Mouse (Mus musculus) intestine, postnatal 0 days (tissue): ENCODE results near the gene Tcf7l1. TPM values are rescaled to one million over a fixed set of nuclear protein-coding genes. Genes with fewer than 3 reads are reported as not detected.

Experiments used
- ATAC-seq: fragments of 200-750 bp; cut with Nextera tagmentation; 2 replicates; pipeline ENCODE4 v1.8.0; 2017; ENCODE audit warnings: mild to moderate bottlenecking, moderate TSS enrichment, moderate library complexity
- H3K27ac ChIP-seq: fragments of 300-500 bp; sonication (generic); 2 replicates; pipeline ENCODE4 v1.5.1; 2014; ENCODE audit warnings: mild to moderate bottlenecking, low read depth, low read length, moderate library complexity
- H3K27me3 ChIP-seq: fragments of 300-500 bp; sonication (generic); replicated peaks from 2 replicates; pipeline ENCODE4 v1.6.1; 2014; ENCODE audit warnings: low read length, mixed read lengths; ENCODE audit not compliant: control insufficient read depth, insufficient read depth
- H3K36me3 ChIP-seq: fragments of 300-500 bp; sonication (generic); 2 replicates; pipeline ENCODE4 v1.6.1; 2014; ENCODE audit warnings: mild to moderate bottlenecking, moderate library complexity; ENCODE audit not compliant: control insufficient read depth, insufficient read depth
- H3K4me1 ChIP-seq: fragments of 300-500 bp; sonication (generic); replicated peaks from 2 replicates; pipeline ENCODE4 v1.6.1; 2014; ENCODE audit warnings: antibody characterized with exemption, low read length, mixed read lengths; ENCODE audit not compliant: control insufficient read depth, insufficient read depth
- H3K4me2 ChIP-seq: fragments of 300-500 bp; sonication (generic); replicated peaks from 2 replicates; pipeline ENCODE4 v1.6.1; 2014; ENCODE audit warnings: low read depth, mild to moderate bottlenecking, moderate library complexity
- H3K4me3 ChIP-seq: fragments of 300-500 bp; sonication (generic); 2 replicates; pipeline ENCODE4 v1.5.1; 2014; ENCODE audit warnings: low read depth, low read length
- H3K9ac ChIP-seq: fragments of 300-500 bp; sonication (generic); 2 replicates; pipeline ENCODE4 v1.6.1; 2014; ENCODE audit warnings: mild to moderate bottlenecking, low read depth, low read length
- H3K9me3 ChIP-seq: fragments of 300-500 bp; sonication (generic); 2 replicates; pipeline ENCODE4 v1.6.1; 2016; ENCODE audit warnings: mixed run types; ENCODE audit not compliant: control insufficient read depth
- CTCF ChIP-seq: sonication (generic); IDR thresholded peaks from 2 replicates; pipeline ENCODE4 v1.5.1; 2016; ENCODE audit warnings: low read depth, mild to moderate bottlenecking, control low read depth, antibody characterized with exemption, moderate library complexity
- WGBS: fragments of 180-500 bp; shearing (Covaris S2); extraction: QIAGEN DNeasy Blood & Tissue Kit; methylation state at CpG from one replicate; pipeline ENCODE4 v1.1.7; 2014; 5-methylcytosine and 5-hydroxymethylcytosine counted together
- polyA plus RNA-seq: library from polyadenylated mRNA; unstranded; fragments of >200 nt; fragmentation: Nextera tagmentation; extraction: Ambion mirVana; gene quantifications from 2 replicates; pipeline ENCODE4 v1.2.1, GENCODE M21; 2015

The Tcf7l1 gene
- polyA plus RNA-seq, 1 experiment from 2014 or later, result 6.8 TPM

DNA sequence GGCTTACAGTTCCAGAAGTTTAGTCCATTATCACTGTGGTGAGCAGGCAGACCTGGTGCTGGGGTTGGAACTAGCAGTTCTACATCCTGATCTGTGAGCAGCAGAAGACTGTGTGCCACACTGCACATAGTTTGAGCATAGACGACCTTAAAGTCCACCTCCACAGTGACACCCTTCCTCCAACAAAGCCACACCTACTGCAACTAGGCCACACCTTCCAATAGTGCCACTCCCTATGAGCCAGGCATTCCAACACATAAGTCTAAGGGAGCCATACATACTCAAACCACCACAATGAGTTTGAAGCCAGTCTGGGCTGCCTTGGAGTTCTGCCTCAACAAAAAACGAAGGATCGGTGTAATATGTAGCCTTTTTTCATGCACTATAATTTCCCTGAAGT lies 55.7 kb downstream of the Tcf7l1 start:
- no peaks in the 10 kb centered on the region for H3K9me3 ChIP-seq
- no peaks in the 10 kb centered on the region for H3K4me1 ChIP-seq
- no peak for ATAC-seq
- no peaks in the 10 kb centered on the region; the same call in 1 of the 2 replicates for H3K36me3 ChIP-seq
- TF ChIP-seq CTCF, result no peak
- H3K4me2 ChIP-seq, result no peak overlapping the region
- 81% methylated on average over 3 of the region's 3 CpGs for WGBS
- H3K4me3 ChIP-seq, result no peak overlapping the region
- H3K27ac ChIP-seq, result no peak overlapping the region
- no peak overlapping the region for H3K9ac ChIP-seq
- no peaks in the 10 kb centered on the region for H3K27me3 ChIP-seq

DNA sequence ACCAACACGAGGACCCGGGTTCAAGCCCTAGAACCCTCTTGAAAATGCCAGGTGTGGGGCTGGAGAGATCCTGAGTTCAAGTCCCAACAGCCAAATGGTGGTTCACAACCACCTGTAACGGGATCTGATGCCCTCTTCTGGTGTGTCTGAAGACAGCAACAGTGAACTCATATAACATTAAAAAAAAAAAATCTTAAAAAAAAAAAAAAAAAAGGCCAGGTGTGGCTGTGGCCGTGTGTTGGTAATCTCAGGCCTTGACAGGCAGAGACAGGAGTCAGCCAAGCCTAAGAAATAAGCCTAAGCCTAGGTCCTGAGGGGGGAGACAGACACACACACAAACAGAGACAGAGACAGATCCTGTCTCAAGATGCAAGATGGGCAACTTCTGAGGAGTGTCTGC lies 56.9 kb downstream of the Tcf7l1 start:
- TF ChIP-seq CTCF, result no peak
- H3K27ac ChIP-seq, result no peak overlapping the region
- ATAC-seq, result no peak
- H3K4me1 ChIP-seq, result no peaks in the 10 kb centered on the region
- WGBS, result 76% methylated on average over 4 of the region's 4 CpGs
- H3K4me3 ChIP-seq, result no peak overlapping the region
- H3K4me2 ChIP-seq, result no peak overlapping the region
- no peaks in the 10 kb centered on the region for H3K9me3 ChIP-seq
- H3K27me3 ChIP-seq, result no peaks in the 10 kb centered on the region
- H3K9ac ChIP-seq, result no peak overlapping the region
- no peaks in the 10 kb centered on the region for H3K36me3 ChIP-seq

DNA sequence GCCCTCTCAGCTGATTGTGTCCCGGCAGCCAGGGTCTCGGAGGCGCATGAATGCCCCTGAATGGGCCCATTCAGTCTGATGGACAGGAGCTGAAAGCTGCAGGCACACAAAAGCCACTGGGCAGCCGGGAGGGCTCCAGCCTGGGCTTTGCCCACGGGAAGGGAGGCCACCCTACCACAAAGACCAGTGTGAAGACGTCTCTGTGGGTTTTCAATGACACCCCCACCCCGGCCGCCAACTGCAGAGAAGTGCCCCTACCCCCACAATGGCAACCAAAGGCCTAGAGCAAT lies 58.5 kb downstream of the Tcf7l1 start:
- TF ChIP-seq CTCF, result no peak
- no peak for ATAC-seq
- no peaks in the 10 kb centered on the region for H3K4me1 ChIP-seq

DNA sequence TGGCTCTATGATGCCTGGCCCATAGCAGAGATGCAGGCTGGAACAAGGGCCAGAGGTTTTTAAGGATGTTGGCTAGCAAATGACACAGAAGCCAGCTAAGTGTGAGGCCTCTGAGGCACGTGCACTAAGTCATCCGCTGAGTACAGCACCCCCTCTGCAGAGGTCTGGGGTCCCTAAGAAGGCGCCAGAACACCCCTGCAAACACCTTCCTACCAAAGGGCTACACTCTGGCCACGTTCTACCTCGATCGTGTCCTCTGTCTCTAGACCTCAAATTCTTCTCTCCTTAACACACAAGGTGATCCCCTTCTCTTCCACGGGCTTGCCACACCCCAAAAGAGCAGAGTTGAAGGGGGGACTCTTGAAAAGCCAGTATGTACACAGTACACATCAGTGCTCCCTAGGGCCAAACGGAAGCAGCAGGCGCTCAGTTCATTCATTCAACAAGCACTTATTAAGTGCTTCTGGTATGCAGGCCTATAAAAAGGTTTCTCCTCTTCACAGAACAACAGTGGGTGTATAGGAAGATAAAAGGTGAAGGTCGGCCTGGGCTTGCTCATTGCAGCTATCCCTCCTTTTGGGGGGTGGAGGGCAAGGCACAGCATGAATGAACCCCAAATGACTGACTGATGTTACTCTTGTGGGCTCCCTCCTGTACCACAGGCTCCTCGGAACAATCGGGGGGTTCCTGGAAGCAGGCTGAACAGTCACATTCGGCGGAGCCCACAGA lies 59.1 kb downstream of the Tcf7l1 start:
- WGBS, result 78% methylated on average over 14 of the region's 14 CpGs
- no peak overlapping the region for H3K9ac ChIP-seq
- H3K9me3 ChIP-seq, result no peaks in the 10 kb centered on the region
- H3K27me3 ChIP-seq, result no peaks in the 10 kb centered on the region
- TF ChIP-seq CTCF, result no peak
- no peak overlapping the region for H3K4me3 ChIP-seq
- ATAC-seq, result no peak
- H3K4me1 ChIP-seq, result no peaks in the 10 kb centered on the region
- no peak overlapping the region for H3K4me2 ChIP-seq
- no peak overlapping the region for H3K27ac ChIP-seq
- H3K36me3 ChIP-seq, result no peaks in the 10 kb centered on the region

More for the DNA sequence above, 58.5 kb downstream of the Tcf7l1 start:
- H3K27me3 ChIP-seq, result no peaks in the 10 kb centered on the region
- H3K4me2 ChIP-seq, result no peak overlapping the region
- WGBS, result 80% methylated on average over 8 of the region's 8 CpGs
- no peak overlapping the region for H3K4me3 ChIP-seq
- no peak overlapping the region for H3K27ac ChIP-seq
- no peaks in the 10 kb centered on the region for H3K9me3 ChIP-seq
- no peaks in the 10 kb centered on the region for H3K36me3 ChIP-seq
- H3K9ac ChIP-seq, result no peak overlapping the region

DNA sequence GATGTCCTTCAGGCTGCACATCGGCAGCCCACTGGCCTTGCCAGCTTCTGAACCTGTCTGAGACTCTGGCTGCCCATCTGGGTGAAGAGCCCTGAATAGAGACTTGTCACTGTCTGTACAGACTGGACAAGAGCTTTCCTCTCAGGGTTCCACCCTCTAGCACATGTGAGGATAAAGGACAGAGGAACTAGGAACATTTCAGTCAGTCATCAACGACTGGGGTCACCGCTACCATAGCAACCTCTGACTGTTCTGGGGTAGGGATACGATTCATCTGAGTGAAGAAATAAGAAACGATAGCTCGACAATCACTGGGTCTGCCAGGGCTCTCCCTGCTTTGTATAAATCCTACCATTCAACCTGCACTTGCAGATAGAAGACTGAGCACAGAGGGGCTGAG lies 61.2 kb downstream of the Tcf7l1 start:
- no peaks in the 10 kb centered on the region for H3K9me3 ChIP-seq
- H3K4me1 ChIP-seq, result no peaks in the 10 kb centered on the region
- no peak overlapping the region for H3K4me3 ChIP-seq
- no peak overlapping the region for H3K9ac ChIP-seq
- 60% methylated on average over 6 of the region's 6 CpGs for WGBS
- no peaks in the 10 kb centered on the region for H3K27me3 ChIP-seq
- no peak for TF ChIP-seq CTCF
- ATAC-seq, result no peak
- H3K36me3 ChIP-seq, result no peaks in the 10 kb centered on the region
- H3K27ac ChIP-seq, result no peak overlapping the region
- no peak overlapping the region for H3K4me2 ChIP-seq

DNA sequence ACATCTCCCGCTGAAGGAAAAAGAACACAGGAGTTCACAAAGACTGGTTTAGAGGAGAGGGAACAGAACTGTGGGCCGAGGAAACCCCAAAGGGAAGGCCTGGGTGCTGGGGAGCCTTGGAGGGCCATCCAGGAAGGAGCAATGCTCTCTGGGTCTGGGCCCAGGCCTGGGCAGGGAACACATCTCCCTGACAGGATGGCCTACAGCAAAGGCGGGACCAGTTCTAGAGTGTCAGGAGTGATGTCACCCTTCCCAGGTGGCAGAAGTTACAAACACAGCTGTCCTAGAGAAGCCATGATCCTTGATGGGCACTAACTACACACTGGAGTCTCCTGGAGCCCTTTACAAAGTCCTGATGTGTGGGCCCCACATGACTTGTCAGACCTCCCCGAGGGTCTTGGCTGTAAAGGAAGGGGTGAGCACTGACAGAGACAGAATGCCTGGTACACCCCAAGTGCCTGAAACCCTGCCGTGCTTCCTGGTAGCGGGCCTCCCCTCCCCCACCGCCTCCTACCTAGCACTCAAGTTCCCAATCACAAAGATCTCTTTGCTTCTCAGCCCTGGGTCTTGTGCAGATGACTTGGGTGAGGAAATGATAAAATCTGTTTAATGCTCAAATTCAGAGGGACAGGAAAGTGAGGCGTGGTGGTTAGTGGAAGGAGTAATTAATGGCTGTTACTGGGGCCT lies 64.4 kb downstream of the Tcf7l1 start:
- no peak overlapping the region for H3K4me3 ChIP-seq
- H3K27ac ChIP-seq, result no peak overlapping the region
- no peaks in the 10 kb centered on the region for H3K9me3 ChIP-seq
- TF ChIP-seq CTCF, result no peak
- no peaks in the 10 kb centered on the region for H3K36me3 ChIP-seq
- no peaks in the 10 kb centered on the region for H3K4me1 ChIP-seq
- 42% methylated on average over 8 of the region's 8 CpGs for WGBS
- no peak for ATAC-seq
- H3K27me3 ChIP-seq, result no peaks in the 10 kb centered on the region
- no peak overlapping the region for H3K4me2 ChIP-seq
- H3K9ac ChIP-seq, result no peak overlapping the region
